Mouse (Mus musculus): ENCODE data around the gene Trim71.

DNA sequence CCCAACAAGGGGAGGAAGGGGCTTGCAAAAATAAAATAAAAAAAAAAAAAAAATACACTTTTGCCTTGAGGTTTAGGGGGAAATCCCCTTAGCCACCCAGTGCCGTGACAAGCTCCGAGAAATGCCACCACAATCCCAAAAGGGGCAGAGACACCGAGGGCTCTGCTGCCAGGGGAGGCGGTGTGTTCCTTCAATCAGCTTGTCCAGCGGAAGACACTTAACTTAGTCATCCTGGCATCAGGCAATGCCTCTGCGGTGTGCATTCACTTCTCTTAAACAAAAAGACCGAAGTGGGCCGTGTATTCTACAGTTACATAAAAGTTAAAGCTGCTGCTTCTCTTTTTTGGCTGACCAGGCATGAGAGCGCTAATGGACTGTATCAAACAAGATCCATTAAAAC lies 56.7 kb downstream of the Trim71 start:
- TF ChIP-seq CTCF (IDR thresholded peaks at IDR 0.05; ENCODE audit: low read depth, low read length) (no peak), POLR2A (IDR thresholded peaks at IDR 0.05; ENCODE audit: extremely low read depth, insufficient read depth, low read length) (no peak)
